Mouse (Mus musculus) ovary, postnatal 14 days (tissue): ENCODE measurements around the gene Mcf2l.

Source experiments
- DNase-seq: peaks from one replicate; pipeline ENCODE4 v3.0.0; 2022; ENCODE audit warnings: low spot score

The Mcf2l gene

DNA sequence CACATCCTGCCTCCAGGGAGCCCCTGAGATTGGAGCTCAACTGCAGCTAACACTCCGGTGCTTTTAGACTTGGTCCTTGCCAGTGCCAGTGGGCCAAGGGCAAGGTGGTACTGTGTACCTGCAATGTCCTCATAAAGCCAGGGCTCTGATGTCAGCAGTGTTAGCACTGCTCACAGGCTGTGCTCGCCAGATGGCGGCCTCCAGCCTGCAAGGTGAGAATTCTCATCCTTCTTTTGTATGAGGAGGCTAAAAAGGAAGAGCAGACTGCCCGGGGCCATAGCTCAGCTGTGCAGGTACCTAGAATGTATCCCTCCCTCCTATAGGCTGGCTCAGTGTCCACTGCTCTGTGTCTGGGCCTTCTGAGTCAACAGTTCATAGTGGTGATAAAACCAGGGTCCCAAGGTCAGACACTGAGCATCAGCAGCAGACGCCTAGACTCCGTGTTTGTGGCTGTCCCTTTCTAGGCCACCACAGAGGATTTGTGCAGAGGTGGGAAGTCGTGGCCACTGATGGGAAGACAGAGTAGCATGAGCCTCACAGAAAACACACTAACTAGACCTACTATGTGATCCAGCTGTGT, 77.5 kb downstream of the Mcf2l start:
- DNase-seq, result no peak

DNA sequence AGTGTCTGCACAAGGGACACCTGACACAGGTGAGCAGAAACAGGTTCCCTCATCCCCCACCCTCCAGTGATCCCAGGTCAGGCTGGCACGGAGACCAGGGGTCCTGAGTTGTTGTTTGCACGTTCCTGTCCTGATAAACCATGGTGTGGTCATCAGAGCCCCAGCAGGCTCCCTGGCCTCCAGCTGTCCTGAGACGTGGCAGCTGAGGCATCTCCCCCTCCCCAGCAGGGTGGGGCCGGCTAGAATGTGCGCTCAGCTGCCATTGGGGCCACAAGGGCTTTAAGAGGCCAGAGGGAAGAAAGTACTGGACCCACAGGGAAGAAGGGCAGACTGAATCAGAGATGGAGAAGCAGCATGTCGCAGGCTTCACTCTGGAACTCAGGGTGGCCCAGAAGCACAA, 79.1 kb downstream of the Mcf2l start:
- DNase-seq, result no peak

DNA sequence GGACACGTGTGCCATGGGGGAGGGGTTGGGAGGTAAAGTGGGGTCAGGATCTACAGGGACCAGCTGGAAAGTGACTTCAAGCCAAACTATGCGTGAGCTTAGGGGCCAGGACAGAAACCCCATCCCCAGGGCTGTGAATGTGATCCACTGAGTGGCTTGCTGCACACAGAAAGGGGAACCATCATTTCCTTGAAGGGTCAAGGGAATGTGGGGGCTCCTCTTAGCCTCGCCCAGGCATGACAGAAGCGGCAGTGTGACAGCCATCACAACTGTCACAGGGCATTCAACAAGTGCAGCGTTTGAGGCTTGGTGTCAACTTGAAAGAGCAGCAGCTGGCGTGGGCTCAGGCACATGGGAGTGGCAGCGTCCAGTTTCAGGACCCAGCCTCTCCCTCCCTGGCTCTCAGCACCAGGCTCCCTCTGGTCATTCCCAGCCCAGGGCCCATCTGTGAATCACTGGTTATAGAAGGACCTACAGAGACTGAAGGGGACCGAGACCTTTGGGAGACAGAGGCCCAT, 81.8 kb downstream of the Mcf2l start:
- no peak for DNase-seq

DNA sequence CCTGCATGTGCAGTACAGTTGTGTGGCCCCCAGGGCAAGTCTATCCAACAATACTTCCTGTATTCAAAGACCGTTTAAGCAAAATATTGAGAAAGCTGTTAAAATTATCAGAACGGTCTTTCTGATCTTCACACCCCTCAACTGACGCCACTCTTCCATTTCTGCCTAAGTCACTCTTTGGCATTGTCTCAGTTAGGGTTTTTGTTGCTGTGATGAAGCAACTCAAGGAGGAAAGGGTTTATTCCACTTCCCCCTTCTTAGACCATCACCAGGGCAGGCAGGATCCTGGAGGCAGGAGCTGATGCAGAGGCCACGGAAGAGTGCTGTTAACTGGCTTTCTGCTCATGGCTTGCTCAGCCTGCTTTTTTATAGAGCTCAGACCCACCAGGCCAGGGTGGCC, 82.3 kb downstream of the Mcf2l start:
- no peak for DNase-seq

DNA sequence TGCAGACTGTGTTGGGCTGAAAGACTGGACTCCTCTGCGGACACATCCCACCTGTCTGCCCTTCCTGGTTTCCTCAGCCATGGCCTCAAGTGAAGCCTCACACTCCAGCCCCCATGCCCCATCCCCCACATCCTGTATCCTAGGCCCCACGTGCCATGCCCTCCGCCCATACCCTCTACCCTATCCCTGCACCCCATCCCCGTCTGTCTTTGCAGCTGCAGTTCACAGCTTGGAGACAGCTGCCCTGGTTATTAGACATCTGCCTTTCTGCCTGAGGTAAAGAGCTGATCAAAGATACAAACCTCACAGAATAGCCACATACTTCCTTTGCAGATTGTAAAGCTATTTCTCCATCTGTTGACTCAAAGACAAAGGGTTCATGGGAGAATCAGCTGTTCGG, 83.3 kb downstream of the Mcf2l start:
- no peak for DNase-seq

DNA sequence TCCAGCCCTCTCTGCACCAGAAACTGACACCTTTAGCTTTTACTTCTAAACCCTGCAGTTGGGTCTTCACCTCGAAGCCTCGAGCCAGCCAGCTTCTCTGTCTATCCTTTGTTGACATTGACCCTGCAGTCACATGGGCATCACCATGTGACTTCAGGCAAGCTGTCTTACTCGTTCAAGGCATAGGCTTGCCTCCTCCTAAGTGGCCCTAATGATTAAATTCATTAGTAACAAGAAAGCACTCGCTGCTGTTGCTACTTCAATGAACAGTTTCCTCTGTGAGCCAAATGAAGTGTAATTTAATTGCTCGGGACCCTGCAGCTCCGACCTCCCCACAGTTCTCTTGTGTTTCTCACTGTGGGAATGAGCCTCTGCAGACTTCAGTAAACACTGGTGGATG, 83.8 kb downstream of the Mcf2l start:
- DNase-seq, result no peak

DNA sequence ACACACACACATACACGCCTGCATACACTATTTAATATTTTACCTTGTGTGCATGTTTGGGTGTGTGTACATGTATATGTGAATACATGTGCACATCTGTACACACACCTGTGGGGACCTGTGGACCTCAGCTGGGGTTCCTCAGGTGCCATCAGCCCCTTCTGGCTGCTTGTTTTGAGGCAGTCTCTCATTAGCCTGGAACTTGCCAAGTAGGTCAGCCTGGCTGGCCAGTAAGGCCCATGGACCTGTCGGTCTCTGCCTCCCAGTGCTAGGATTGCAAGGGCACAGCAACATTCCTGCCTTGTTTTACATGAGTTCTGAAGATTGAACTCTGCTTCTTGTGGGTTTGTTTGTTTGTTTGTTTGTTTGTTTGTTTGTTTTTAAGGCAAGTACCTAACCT, 87.0 kb downstream of the Mcf2l start:
- no peak for DNase-seq

DNA sequence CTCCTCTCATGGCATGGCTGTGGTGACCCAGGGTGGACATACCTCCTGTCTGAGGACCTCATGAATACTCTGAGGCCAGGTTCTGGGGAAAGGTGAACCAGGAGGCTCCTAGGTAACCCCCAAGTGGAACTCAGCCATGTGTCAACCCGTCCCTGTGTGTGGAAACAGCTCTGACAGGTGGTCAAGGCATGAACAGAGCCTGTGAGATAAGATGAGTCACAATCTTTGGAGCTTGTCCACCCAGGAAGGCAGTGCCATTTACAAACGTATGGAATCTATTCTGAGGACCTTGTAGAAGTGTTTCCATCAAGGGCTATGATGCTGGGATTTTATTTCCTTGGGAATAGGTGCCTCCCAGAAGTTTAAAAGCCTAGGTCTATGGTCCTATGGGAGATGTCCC, 87.6 kb downstream of the Mcf2l start:
- no peak for DNase-seq

DNA sequence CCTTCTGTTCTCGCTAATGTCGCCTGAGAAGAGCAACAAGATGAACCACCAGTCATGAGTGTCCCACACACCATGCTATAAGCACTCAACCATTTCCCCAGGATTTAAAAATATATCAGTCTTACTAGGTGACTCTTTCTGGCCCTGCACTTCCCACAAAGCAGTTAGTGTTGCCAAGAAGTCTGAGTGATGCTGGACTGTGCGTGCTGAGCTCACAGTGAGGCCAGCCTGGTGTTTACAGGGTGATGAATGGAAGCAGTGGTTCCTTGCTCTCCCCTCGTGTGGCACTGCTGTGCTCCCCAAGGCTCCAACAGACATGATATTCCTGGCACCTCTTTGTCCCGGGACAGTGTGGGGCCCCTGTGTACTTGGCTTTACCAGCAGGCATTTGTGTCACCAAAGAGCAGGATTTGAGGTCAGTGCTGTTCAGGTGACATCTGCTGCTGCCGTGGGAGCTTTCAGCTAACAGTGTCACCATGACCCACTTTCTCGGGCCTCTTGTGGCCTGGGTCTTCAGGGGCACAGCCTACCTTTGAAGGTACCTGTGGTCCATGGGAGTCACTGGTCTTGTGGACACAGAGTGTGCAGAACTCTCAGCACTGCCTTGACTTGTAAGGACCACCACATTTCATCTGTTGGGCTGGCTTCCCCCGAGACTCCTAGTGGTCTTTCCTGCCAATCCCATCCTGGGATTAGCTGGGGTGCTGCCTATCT, 88.4 kb downstream of the Mcf2l start:
- no peak for DNase-seq

DNA sequence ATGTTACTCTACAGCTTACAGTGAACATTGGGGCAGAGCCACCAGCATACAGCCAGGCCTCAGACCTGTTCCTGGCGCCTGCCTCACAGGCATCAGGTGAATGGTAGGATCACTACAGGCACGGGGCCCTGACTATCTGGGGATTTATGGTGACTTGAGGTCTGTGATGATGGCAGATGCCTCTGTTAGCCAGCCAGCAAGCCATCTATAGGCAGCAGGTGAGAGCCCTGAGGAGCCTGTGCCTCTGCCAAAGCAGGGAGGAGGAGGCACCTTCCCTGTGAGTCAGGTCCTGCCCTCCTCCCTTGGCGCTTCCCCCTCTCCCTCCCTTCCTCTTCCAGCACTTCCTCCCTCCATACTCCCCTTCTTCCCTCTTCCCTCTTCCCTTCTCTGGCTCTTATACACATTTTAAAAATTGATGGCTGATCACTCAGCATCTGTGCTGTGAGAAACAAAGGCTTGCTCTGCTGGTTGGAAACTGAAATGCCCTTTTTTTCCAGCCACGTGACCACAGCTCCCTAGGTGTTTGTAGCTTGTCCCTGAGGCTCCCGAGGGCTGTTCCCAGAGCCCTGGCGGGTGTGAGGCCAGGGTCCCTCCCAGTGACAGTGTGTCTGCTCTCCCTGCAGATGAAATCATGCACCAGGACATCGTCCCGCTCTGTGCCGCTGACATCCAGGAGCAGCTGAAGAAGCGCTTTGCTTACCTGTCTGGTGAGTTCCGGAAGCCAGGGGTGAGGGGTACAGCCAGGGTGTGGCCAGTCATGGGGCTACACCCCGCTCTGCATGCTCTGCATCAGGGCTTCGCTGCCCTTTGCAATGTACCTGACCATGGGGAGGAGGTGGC, 89.2 kb downstream of the Mcf2l start:
- DNase-seq, result no peak

DNA sequence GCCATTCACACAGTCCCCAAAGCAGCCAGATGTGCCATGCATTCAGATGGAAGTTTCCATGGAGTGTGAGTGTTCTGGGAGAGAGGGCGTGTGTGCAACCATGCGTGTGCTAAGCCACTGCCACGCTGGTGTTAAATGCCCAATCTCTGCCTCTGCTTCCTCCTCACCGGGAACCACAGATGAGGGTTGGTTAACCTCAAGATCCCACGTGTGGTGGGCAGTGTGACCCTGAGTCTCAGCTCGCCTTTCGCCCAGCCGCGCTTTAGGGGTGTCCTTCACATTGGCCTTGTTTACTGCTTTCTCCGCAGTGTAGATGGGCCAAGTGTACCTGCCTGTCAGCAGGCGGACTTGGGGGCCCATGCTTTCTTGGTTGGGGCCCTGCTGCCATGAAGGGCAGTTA, 102.7 kb downstream of the Mcf2l start:
- no peak for DNase-seq

DNA sequence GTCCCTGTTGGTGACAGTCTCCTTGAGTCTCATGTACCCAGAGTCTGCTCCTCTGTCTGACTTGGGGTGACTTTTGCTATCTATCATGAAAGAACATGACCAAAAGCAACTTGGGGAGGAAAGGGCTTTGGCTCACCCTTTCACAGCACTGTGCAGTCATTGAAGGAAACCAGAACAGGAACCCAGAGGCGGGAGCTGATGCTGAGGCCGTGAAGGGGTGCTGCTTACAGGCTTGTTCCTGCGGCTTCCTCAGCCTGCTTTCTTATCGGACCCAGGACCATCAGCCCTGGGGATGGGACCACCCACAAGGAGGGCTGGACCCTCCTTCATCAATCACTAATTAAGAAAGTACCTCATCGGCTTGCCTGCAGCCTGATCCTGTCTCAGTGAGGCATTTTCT, 103.1 kb downstream of the Mcf2l start:
- DNase-seq, result no peak

DNA sequence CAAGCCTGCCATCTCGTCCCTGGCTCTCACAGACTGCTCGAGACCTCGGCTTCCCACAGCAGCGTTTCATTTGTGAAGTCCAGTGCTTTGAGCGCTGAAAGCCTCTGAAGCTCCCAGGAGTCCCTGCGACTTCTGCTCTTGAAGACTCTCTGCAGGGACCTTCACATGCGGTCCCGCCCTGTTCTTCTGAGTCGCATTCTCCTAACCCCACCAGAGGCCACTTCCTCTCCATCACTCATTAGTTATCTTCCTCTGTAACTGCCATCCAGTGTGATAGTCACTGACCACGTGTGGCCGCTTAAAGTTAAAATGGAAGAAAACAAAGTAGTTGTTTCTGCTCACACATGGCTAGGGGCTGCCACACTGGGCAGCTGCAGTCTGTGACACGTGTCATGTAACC, 103.7 kb downstream of the Mcf2l start:
- DNase-seq, result no peak

DNA sequence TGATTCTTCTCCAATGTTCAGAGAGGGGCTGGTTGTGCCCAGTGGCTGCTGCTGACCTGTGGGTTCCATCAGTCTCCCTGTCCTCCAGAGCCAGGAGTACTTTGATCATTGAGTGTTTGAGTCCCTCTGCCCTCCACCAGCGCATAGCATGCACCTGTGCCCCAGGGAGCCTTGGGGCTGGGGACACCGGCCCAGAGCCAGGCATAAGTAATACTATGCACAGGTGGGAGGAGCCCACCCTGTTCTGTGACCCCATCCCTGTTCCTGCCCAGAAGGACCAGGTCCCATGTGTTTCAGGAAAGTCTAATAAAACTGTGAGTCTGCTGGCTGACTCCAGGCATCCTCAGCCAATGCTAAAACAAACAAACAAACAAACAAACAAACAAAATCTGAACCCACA, 104.7 kb downstream of the Mcf2l start:
- DNase-seq, result no peak

DNA sequence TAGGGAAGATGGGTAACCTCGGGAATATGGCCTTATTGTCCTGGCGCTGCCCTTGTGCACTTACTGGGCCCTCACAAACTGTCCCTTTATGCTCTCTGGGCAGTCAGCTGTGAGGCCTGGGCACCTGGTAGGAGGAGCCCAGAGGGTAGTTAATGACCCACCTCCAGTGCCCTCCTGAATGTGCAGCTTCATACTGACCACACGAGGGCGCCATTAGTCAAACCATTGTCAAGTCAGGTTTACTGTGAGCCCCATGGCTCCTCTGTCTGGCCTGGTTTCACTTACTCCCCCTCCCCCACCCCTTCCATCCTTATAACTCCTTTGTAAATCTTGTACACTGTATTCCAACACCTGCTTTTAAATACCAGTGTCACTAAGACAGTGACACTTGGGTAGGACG, 105.1 kb downstream of the Mcf2l start:
- DNase-seq, result peak; percentile 27

DNA sequence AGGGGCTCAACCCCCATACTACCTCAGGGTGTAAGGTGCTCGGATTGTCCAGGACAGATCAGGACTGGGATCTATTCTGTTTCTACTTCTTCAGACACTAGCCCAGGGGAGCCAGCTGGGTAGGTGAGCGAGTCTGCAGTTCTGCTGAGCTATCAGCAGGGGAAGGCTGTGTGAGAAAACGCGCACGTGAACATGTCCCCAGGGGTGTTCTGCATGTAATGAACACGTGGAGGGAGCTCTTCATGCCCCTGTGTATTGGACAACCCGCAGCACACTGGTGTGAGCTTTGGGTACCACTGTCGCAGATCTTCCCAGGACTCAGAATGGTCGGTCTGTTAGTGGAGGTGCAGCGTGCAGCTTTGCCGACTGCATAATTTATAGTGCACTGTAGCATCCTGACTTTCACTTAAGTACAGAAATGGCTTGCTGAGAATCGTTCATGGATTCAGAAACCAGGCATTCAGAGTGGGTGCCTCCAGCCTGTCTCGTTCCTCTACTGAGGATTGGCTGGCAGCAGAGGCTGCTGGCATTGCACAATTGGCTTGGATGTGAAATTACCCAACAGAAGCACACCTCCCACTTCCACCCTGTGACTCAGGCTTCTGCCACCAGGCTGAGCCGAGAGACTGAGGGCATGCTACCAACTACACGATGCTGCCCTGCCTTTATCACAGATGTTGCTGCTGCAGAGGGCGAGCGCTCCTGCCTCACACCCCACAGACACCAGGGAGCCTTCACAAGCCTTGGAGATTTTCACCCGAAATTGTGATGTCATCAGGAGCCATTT, 110.3 kb downstream of the Mcf2l start:
- DNase-seq, result no peak

DNA sequence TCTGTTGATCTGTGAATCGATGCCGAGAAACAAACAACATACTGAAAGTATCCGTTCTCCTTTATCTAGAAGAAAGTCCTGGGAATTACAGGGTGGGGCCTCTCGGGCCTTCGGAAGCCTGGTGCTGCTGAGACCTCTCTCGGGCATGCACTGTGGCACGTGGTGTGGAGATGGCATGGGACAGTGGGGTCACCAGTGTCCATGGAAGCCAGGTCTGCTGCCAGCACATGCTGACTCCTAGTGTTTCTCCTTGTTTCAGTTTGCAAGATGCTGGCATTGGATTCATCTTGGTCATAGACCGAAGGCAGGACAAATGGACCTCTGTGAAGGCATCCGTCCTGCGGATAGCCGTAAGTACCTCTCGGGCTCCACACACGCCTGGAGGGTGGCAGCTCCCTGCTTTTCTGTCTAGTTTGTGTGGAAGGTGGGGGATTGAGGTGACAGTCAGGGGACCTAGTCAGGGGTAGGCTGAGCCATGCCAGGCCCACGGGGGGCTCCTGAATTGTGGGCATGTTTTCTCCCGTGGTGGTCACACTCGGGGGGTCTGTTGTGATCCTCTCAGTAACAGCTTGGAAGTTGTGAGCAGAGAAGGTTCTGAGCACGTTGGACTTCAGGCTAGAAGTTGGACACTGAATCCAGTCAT, 111.1 kb downstream of the Mcf2l start:
- DNase-seq, result no peak

DNA sequence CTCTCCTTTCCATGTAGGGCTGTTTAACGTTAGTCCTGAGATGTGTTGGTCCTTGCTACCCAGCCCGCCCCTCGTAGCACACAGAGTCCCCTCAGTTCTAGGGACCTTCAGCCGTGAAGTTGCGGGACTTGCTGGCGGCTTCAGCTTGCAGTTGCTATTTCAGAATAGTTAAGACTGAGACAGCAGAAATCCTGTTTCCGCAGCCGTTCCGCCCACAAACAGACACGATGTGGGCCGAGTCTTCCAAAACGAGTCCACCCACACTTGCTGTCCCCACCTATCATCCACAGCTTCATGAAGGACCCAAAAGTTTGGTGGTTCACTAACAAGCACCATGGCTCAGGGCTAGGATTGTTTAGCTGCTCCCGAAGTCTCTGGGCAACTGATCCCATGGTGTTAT, 111.7 kb downstream of the Mcf2l start:
- no peak for DNase-seq

DNA sequence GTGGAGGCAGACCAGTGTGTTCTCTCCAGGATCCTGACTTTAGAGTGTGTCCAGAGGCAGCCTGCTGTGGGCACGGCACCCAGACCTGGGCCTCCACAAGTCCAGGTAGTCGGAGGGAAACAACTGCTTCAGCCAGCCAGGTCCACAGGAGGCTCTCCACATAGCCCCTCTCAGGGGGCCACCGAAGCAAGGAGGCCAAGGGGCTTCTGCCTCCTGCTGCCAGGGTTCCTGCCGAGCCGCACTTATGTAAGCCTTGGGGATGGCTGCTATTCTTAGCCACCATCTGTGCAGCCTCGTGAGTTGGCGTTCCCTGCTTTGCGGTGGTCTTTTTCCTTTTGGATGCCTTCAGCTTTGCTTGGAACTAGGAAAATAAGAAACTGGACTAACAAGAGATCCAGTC, 114.0 kb downstream of the Mcf2l start:
- no peak for DNase-seq

DNA sequence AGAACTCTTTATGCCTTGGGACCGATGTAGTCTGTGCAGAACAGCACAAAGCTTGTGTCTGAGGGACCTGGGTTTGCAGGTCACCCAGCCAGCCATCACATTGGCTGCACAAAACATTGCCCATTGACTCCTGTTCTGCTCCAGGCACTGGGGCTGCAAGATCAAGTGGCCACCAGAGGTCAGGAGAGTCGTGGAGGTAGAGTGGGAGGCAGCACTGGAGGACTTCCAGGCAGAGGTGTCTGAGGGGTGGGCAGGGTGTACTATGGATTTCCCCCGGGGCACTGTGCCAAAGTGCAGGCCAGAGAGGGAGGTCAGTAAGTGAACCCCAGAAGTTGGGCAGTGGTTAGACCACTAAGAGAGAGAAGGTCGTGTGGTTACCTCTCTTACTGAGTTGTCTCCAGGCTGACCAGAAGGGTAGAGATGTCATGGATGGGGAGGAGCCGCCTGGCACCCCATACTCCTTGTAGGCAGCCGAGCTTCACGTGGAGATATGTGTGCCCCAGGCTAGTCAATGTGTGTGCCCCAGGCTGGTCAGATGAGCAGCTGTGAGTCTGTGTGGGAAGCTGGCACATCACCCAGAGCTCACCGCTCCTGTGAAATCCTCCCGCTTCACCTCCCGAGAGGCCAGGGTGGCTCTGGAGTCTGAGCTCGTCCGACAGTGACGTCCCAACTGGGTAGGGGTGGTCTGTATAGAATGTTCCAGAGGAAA, 115.3 kb downstream of the Mcf2l start:
- DNase-seq, result no peak

DNA sequence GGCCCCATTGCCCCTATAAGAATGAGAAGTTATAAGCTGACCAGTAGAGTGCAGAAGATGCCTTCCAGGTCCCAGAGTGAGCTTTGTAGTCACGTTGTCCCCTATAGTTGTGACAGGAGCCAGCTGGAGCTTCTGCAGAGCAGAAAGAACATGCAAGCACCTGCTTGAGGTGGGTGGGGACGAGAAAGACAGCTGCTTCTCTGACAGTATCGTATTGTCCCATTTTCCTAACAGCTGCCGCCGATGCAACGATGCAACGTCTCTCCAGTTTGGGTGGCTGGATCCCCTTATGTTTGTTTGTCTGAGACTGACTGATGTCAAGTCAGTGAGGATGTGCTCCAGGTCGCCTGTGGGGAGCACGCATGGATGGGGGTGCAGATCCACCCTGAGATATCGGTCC, 117.8 kb downstream of the Mcf2l start:
- DNase-seq, result no peak
